Mouse (Mus musculus): ENCODE measurements around the gene Itga11. TPM values are rescaled to one million over a fixed set of nuclear protein-coding genes. Genes with fewer than 3 reads are reported as not detected.

Gene Itga11
- polyA plus RNA-seq, 1 experiment from 2014 or later: 7.9 TPM

Other genes starting within 250 kb of the Itga11 start
- 9.5 and 10.3 TPM in 2 replicates for gene Coro2b, start 140.8 kb upstream of the Itga11 start, polyA plus RNA-seq (2015; fragmentation: Nextera tagmentation; extraction: Ambion mirVana)
- 17.7 and 18.1 TPM in 2 replicates for gene Fem1b, start 134.1 kb downstream of the Itga11 start, polyA plus RNA-seq (2015; fragmentation: Nextera tagmentation; extraction: Ambion mirVana)
- 25.1 and 27.1 TPM in 2 replicates for gene Cln6, start 161.0 kb downstream of the Itga11 start, polyA plus RNA-seq (2015; fragmentation: Nextera tagmentation; extraction: Ambion mirVana)
- gene Calml4, start 180.3 kb downstream of the Itga11 start, polyA plus RNA-seq (2015; fragmentation: Nextera tagmentation; extraction: Ambion mirVana): 13.3 and 16.6 TPM in 2 replicates